Mouse (Mus musculus) erythroblast, adult 5-6 weeks (primary cell): ENCODE results near the gene Myl6. TPM values are rescaled to one million over a fixed set of nuclear protein-coding genes. Genes with fewer than 3 reads are reported as not detected.

ENCODE experiments used
- ATAC-seq: replicated peaks from 2 replicates; pipeline ENCODE4 v1.8.0; 2016; ENCODE audit warnings: moderate number of reproducible peaks, mild to moderate bottlenecking, moderate TSS enrichment, inconsistent platforms; ENCODE audit not compliant: poor library complexity, low FRiP score, severe bottlenecking
- total RNA-seq, 2 experiments: library from RNA; stranded (forward) in 1 of 2; stranded (reverse) in 1 of 2; fragments of 150-400 nt in 1 of 2; fragments of 200-764, 138-1000 nt in 1 of 2; gene quantifications; 2 replicates each; pipeline versions ENCODE4 v1.2.3 to v1.2.4; 2015 to 2017; ENCODE audit warnings: low replicate concordance in 2 of 2

Myl6 gene
- total RNA-seq, 2 experiments from 2014 or later = 410 to 558 TPM

DNA sequence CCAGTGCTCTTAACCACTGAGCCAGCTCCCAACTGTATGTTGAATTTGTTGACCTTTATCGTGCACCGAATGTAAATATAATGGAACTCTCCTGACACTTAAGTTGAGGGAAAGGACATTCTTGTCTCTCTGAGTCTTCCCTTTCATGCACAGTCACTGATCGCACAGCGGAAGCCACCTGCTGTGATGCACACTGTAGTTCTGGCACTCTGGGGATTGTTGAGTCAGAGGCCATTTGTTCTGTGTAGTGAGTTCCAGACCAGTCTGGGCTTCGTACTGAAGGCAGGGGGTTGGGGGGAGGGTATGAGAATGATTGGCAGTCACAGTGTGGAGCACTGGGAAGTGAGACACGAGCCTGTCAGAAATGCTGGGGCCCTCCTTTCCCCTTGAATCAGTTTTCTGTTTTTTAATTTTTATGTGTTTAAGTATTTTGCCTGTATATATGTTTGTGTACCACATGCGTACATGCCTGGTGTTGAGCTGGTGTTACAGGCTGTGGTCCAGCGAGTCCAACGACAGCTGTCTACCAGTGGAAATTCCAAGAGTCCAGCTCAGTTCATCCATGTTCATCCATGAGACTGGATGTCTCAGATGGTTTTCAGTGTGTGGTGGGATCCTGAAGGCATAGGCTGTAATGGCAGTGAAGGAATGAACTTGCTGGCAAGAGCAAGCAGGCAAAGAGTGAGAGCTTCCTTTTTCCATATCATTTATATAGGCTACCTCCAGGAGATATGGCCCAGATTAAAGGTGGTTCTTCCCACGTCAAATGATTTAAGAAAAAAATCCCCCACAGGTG, 52.4 kb downstream of the Myl6 start:
- ATAC-seq = no peak

Other genes starting within 250 kb of the Myl6 start
- 1.7 TPM in 1 of 2 replicates, not detected in the other for gene Apon, start 240.0 kb downstream of the Myl6 start, total RNA-seq (2015; ENCODE audit: low replicate concordance)
- gene Apon, start 240.0 kb downstream of the Myl6 start, total RNA-seq (2017; ENCODE audit: low replicate concordance) = 1.5 TPM in 1 of 2 replicates, not detected in the other
- gene Apof, start 225.5 kb downstream of the Myl6 start, total RNA-seq (2015; ENCODE audit: low replicate concordance) = not detected in 2 replicates
- gene Apof, start 225.5 kb downstream of the Myl6 start, total RNA-seq (2017; ENCODE audit: low replicate concordance) = not detected in 2 replicates
- gene Stat2, start 223.6 kb downstream of the Myl6 start, total RNA-seq (2015; ENCODE audit: low replicate concordance) = 14.8 and 25.1 TPM in 2 replicates
- 16.0 and 25.2 TPM in 2 replicates for gene Stat2, start 223.6 kb downstream of the Myl6 start, total RNA-seq (2017; ENCODE audit: low replicate concordance)
- not detected in 2 replicates for gene Il23a, start 195.4 kb downstream of the Myl6 start, total RNA-seq (2015; ENCODE audit: low replicate concordance)
- gene Il23a, start 195.4 kb downstream of the Myl6 start, total RNA-seq (2017; ENCODE audit: low replicate concordance) = not detected in 2 replicates
- 7.9 and 8.8 TPM in 2 replicates for gene Pan2, start 190.8 kb downstream of the Myl6 start, total RNA-seq (2015; ENCODE audit: low replicate concordance)
- gene Pan2, start 190.8 kb downstream of the Myl6 start, total RNA-seq (2017; ENCODE audit: low replicate concordance) = 7.5 and 8.9 TPM in 2 replicates
- gene Cnpy2, start 171.7 kb downstream of the Myl6 start, total RNA-seq (2015; ENCODE audit: low replicate concordance) = 30.7 and 48.6 TPM in 2 replicates
- 15.5 and 38.3 TPM in 2 replicates for gene Cnpy2, start 171.7 kb downstream of the Myl6 start, total RNA-seq (2017; ENCODE audit: low replicate concordance)
- 60.5 and 67.5 TPM in 2 replicates for gene Cs, start 156.4 kb downstream of the Myl6 start, total RNA-seq (2015; ENCODE audit: low replicate concordance)
- 26.2 and 30.6 TPM in 2 replicates for gene Cs, start 156.4 kb downstream of the Myl6 start, total RNA-seq (2017; ENCODE audit: low replicate concordance)
- 1.9 and 5.6 TPM in 2 replicates for gene Coq10a, start 125.1 kb downstream of the Myl6 start, total RNA-seq (2015; ENCODE audit: low replicate concordance)
- 2.8 and 3.2 TPM in 2 replicates for gene Coq10a, start 125.1 kb downstream of the Myl6 start, total RNA-seq (2017; ENCODE audit: low replicate concordance)
- 7.7 and 30.0 TPM in 2 replicates for gene Ankrd52, start 117.0 kb downstream of the Myl6 start, total RNA-seq (2015; ENCODE audit: low replicate concordance)
- 2.9 and 3.5 TPM in 2 replicates for gene Ankrd52, start 117.0 kb downstream of the Myl6 start, total RNA-seq (2017; ENCODE audit: low replicate concordance)
- gene Slc39a5, start 92.9 kb downstream of the Myl6 start, total RNA-seq (2015; ENCODE audit: low replicate concordance) = not detected in 2 replicates
- gene Slc39a5, start 92.9 kb downstream of the Myl6 start, total RNA-seq (2017; ENCODE audit: low replicate concordance) = not detected in 2 replicates
- gene Nabp2, start 82.7 kb downstream of the Myl6 start, total RNA-seq (2015; ENCODE audit: low replicate concordance) = 11.1 and 20.1 TPM in 2 replicates
- gene Nabp2, start 82.7 kb downstream of the Myl6 start, total RNA-seq (2017; ENCODE audit: low replicate concordance) = 7.4 and 15.2 TPM in 2 replicates
- 2.9 and 4.6 TPM in 2 replicates for gene Rnf41, start 82.5 kb downstream of the Myl6 start, total RNA-seq (2015; ENCODE audit: low replicate concordance)
- gene Rnf41, start 82.5 kb downstream of the Myl6 start, total RNA-seq (2017; ENCODE audit: low replicate concordance) = 2.9 and 3.3 TPM in 2 replicates
- gene Smarcc2, start 34.9 kb downstream of the Myl6 start, total RNA-seq (2015; ENCODE audit: low replicate concordance) = 22.1 and 31.6 TPM in 2 replicates
- gene Smarcc2, start 34.9 kb downstream of the Myl6 start, total RNA-seq (2017; ENCODE audit: low replicate concordance) = 29.0 and 34.7 TPM in 2 replicates
- 5.4 TPM in 1 of 2 replicates, not detected in the other for gene Myl6b, start 4.5 kb upstream of the Myl6 start, total RNA-seq (2015; ENCODE audit: low replicate concordance)
- 0.85 TPM in 1 of 2 replicates, not detected in the other for gene Myl6b, start 4.5 kb upstream of the Myl6 start, total RNA-seq (2017; ENCODE audit: low replicate concordance)
- 15.2 and 16.9 TPM in 2 replicates for gene Esyt1, start 31.7 kb upstream of the Myl6 start, total RNA-seq (2015; ENCODE audit: low replicate concordance)
- 24.8 and 27.9 TPM in 2 replicates for gene Esyt1, start 31.7 kb upstream of the Myl6 start, total RNA-seq (2017; ENCODE audit: low replicate concordance)
- gene Zc3h10, start 53.6 kb upstream of the Myl6 start, total RNA-seq (2015; ENCODE audit: low replicate concordance) = 0.19 and 0.63 TPM in 2 replicates
- 2.8 and 3.2 TPM in 2 replicates for gene Zc3h10, start 53.6 kb upstream of the Myl6 start, total RNA-seq (2017; ENCODE audit: low replicate concordance)
- 936 and 1,095 TPM in 2 replicates for gene Rpl41, start 55.2 kb upstream of the Myl6 start, total RNA-seq (2015; ENCODE audit: low replicate concordance)
- gene Rpl41, start 55.2 kb upstream of the Myl6 start, total RNA-seq (2017; ENCODE audit: low replicate concordance) = 729 and 801 TPM in 2 replicates
- gene Pa2g4, start 71.8 kb upstream of the Myl6 start, total RNA-seq (2015; ENCODE audit: low replicate concordance) = 71.3 and 75.2 TPM in 2 replicates
- gene Pa2g4, start 71.8 kb upstream of the Myl6 start, total RNA-seq (2017; ENCODE audit: low replicate concordance) = 42.9 and 67.5 TPM in 2 replicates
- 0.63 TPM in 1 of 2 replicates, not detected in the other for gene Erbb3, start 95.5 kb upstream of the Myl6 start, total RNA-seq (2015; ENCODE audit: low replicate concordance)
- gene Erbb3, start 95.5 kb upstream of the Myl6 start, total RNA-seq (2017; ENCODE audit: low replicate concordance) = 0.09 TPM in 1 of 2 replicates, not detected in the other
- 345 and 426 TPM in 2 replicates for gene Rps26, start 132.6 kb upstream of the Myl6 start, total RNA-seq (2015; ENCODE audit: low replicate concordance)
- gene Rps26, start 132.6 kb upstream of the Myl6 start, total RNA-seq (2017; ENCODE audit: low replicate concordance) = 114 and 205 TPM in 2 replicates
- gene Ikzf4, start 151.8 kb upstream of the Myl6 start, total RNA-seq (2015; ENCODE audit: low replicate concordance) = not detected in 2 replicates
- gene Ikzf4, start 151.8 kb upstream of the Myl6 start, total RNA-seq (2017; ENCODE audit: low replicate concordance) = 0.09 TPM in 1 of 2 replicates, not detected in the other
- 3.1 and 7.5 TPM in 2 replicates for gene Suox, start 179.9 kb upstream of the Myl6 start, total RNA-seq (2015; ENCODE audit: low replicate concordance)
- gene Suox, start 179.9 kb upstream of the Myl6 start, total RNA-seq (2017; ENCODE audit: low replicate concordance) = 8.4 and 11.3 TPM in 2 replicates
- 26.9 and 42.2 TPM in 2 replicates for gene Rab5b, start 202.1 kb upstream of the Myl6 start, total RNA-seq (2015; ENCODE audit: low replicate concordance)
- gene Rab5b, start 202.1 kb upstream of the Myl6 start, total RNA-seq (2017; ENCODE audit: low replicate concordance) = 64.8 and 71.7 TPM in 2 replicates
- not detected in 2 replicates for gene Pmel, start 210.1 kb upstream of the Myl6 start, total RNA-seq (2015; ENCODE audit: low replicate concordance)
- not detected in 2 replicates for gene Pmel, start 210.1 kb upstream of the Myl6 start, total RNA-seq (2017; ENCODE audit: low replicate concordance)
- gene Cdk2, start 210.9 kb upstream of the Myl6 start, total RNA-seq (2015; ENCODE audit: low replicate concordance) = 29.8 and 37.2 TPM in 2 replicates
- 21.0 and 34.3 TPM in 2 replicates for gene Cdk2, start 210.9 kb upstream of the Myl6 start, total RNA-seq (2017; ENCODE audit: low replicate concordance)